Mouse (Mus musculus): Measurements from ENCODE around the gene Cdkn1a. TPM values are rescaled to one million over a fixed set of nuclear protein-coding genes. Genes with fewer than 3 reads are reported as not detected.
"Not testable (repeated sequence)": the region's sequence is repeated elsewhere in the genome, so short reads cannot be mapped to it uniquely, and the experiment has no call there.

Cdkn1a gene
- polyA plus RNA-seq, 1 experiment from 2014 or later, result 33.1 TPM

GRCm38 (mm10) chr17:29063121-29063987 lies 27.4 kb upstream of the Cdkn1a start:
- no peaks in the 10 kb centered on the region for H3K9me3 ChIP-seq
- 39% methylated on average over 8 of the region's 8 CpGs for WGBS
- peaks cover 43% of the 10 kb centered on the region for H3K4me1 ChIP-seq
- no peaks in the 10 kb centered on the region; the same call in 1 of the 2 replicates for H3K27me3 ChIP-seq (ENCODE audit: insufficient read depth, poor library complexity, severe bottlenecking)
- H3K36me3 ChIP-seq, result no peaks in the 10 kb centered on the region
- no peak overlapping the region for H3K4me3 ChIP-seq
- peak; percentile 56 for DNase-seq (ENCODE audit: low spot score)
- peak overlapping the region; percentile 80; the same call in 1 of the 2 replicates for H3K27ac ChIP-seq

- Histone ChIP-seq H3K9me3 (no peaks in the 10 kb centered on the region), H3K4me1 (peaks cover 43% of the 10 kb centered on the region), H3K4me3 (no peak overlapping the region), H3K27ac (peak overlapping the region; percentile 80; the same call in 1 of the 2 replicates), H3K27me3 (ENCODE audit: insufficient read depth, poor library complexity, severe bottlenecking) (no peaks in the 10 kb centered on the region; the same call in 1 of the 2 replicates), H3K36me3 (no peaks in the 10 kb centered on the region)
- WGBS, result 73% methylated on average over 2 of the region's 2 CpGs
- DNase-seq (ENCODE audit: low spot score), result no peak
Observed at GRCm38 (mm10) chr17:29063988-29064285, 26.8 kb upstream of the Cdkn1a start.

- WGBS, result 78% methylated on average over 21 of the region's 21 CpGs
- no peaks in the 10 kb centered on the region for H3K36me3 ChIP-seq
- DNase-seq (ENCODE audit: low spot score), result no peak
- no peak overlapping the region for H3K4me3 ChIP-seq
- no peak overlapping the region for H3K27ac ChIP-seq
- H3K27me3 ChIP-seq (ENCODE audit: insufficient read depth, poor library complexity, severe bottlenecking), result no peaks in the 10 kb centered on the region; the same call in 1 of the 2 replicates
- no peaks in the 10 kb centered on the region for H3K9me3 ChIP-seq
- H3K4me1 ChIP-seq, result peaks cover 43% of the 10 kb centered on the region
Observed at GRCm38 (mm10) chr17:29065245-29065940, 25.4 kb upstream of the Cdkn1a start.

GRCm38 (mm10) chr17:29065971-29066370 lies 24.8 kb upstream of the Cdkn1a start:
- Histone ChIP-seq H3K9me3 (no peaks in the 10 kb centered on the region), H3K36me3 (no peaks in the 10 kb centered on the region)
- 89% methylated on average over 3 of the region's 3 CpGs for WGBS

GRCm38 (mm10) chr17:29067416-29067815 lies 23.4 kb upstream of the Cdkn1a start:
- not testable (repeated sequence) for DNase-seq (ENCODE audit: low spot score); H3K27me3 ChIP-seq (ENCODE audit: insufficient read depth, poor library complexity, severe bottlenecking); H3K9me3 ChIP-seq; H3K27ac ChIP-seq; H3K36me3 ChIP-seq; H3K4me3 ChIP-seq
- WGBS, result 61% methylated on average over 3 of the region's 3 CpGs
- peaks cover 42% of the 10 kb centered on the region for H3K4me1 ChIP-seq

More at GRCm38 (mm10) chr17:29065971-29066370, 24.8 kb upstream of the Cdkn1a start:
- Histone ChIP-seq H3K27me3 (ENCODE audit: insufficient read depth, poor library complexity, severe bottlenecking) (no peaks in the 10 kb centered on the region; the same call in 1 of the 2 replicates), H3K4me3 (no peak overlapping the region), H3K4me1 (peaks cover 43% of the 10 kb centered on the region), H3K27ac (no peak overlapping the region)
- DNase-seq (ENCODE audit: low spot score), result no peak

GRCm38 (mm10) chr17:29067847-29068246 lies 22.9 kb upstream of the Cdkn1a start:
- peaks cover 42% of the 10 kb centered on the region for H3K4me1 ChIP-seq
- H3K36me3 ChIP-seq, result no peaks in the 10 kb centered on the region
- H3K4me3 ChIP-seq, result no peak overlapping the region
- H3K9me3 ChIP-seq, result no peaks in the 10 kb centered on the region
- no peaks in the 10 kb centered on the region; the same call in 1 of the 2 replicates for H3K27me3 ChIP-seq (ENCODE audit: insufficient read depth, poor library complexity, severe bottlenecking)
- DNase-seq (ENCODE audit: low spot score), result no peak
- H3K27ac ChIP-seq, result no peak overlapping the region
- 51% methylated on average over 5 of the region's 5 CpGs for WGBS

- Histone ChIP-seq H3K27me3 (ENCODE audit: insufficient read depth, poor library complexity, severe bottlenecking) (no peaks in the 10 kb centered on the region; the same call in 1 of the 2 replicates), H3K9me3 (no peaks in the 10 kb centered on the region), H3K36me3 (no peaks in the 10 kb centered on the region), H3K27ac (peak overlapping the region; percentile 75), H3K4me3 (no peak overlapping the region), H3K4me1 (peaks cover 38% of the 10 kb centered on the region)
- 56% methylated on average over 10 of the region's 10 CpGs for WGBS
- DNase-seq (ENCODE audit: low spot score), result no peak
Observed at GRCm38 (mm10) chr17:29069063-29069462, 21.7 kb upstream of the Cdkn1a start.

- H3K4me3 ChIP-seq, result no peak overlapping the region
- WGBS, result 78% methylated on average over 5 of the region's 5 CpGs
- H3K27me3 ChIP-seq (ENCODE audit: insufficient read depth, poor library complexity, severe bottlenecking), result no peaks in the 10 kb centered on the region
- peaks cover 40% of the 10 kb centered on the region for H3K4me1 ChIP-seq
- H3K9me3 ChIP-seq, result no peaks in the 10 kb centered on the region
- no peak overlapping the region for H3K27ac ChIP-seq
- no peaks in the 10 kb centered on the region for H3K36me3 ChIP-seq
- no peak for DNase-seq (ENCODE audit: low spot score)
Observed at GRCm38 (mm10) chr17:29071820-29072219, 19.0 kb upstream of the Cdkn1a start.

GRCm38 (mm10) chr17:29072701-29073307 lies 18.0 kb upstream of the Cdkn1a start:
- peak overlapping the region; percentile 78 for H3K27ac ChIP-seq

GRCm38 (mm10) chr17:29073313-29073712 lies 17.5 kb upstream of the Cdkn1a start:
- Histone ChIP-seq H3K27me3 (ENCODE audit: insufficient read depth, poor library complexity, severe bottlenecking) (no peaks in the 10 kb centered on the region), H3K27ac (peak overlapping the region; percentile 78), H3K4me1 (peaks cover 51% of the 10 kb centered on the region), H3K9me3 (no peaks in the 10 kb centered on the region), H3K36me3 (no peaks in the 10 kb centered on the region), H3K4me3 (peak overlapping the region; percentile 34; the same call in 1 of the 2 replicates)
- 49% methylated on average over 5 of the region's 5 CpGs for WGBS
- DNase-seq (ENCODE audit: low spot score), result no peak

More at GRCm38 (mm10) chr17:29072701-29073307, 18.0 kb upstream of the Cdkn1a start:
- Histone ChIP-seq H3K9me3 (no peaks in the 10 kb centered on the region), H3K27me3 (ENCODE audit: insufficient read depth, poor library complexity, severe bottlenecking) (no peaks in the 10 kb centered on the region), H3K36me3 (no peaks in the 10 kb centered on the region), H3K4me1 (peaks cover 46% of the 10 kb centered on the region), H3K4me3 (peak overlapping the region; percentile 34)
- DNase-seq (ENCODE audit: low spot score), result no peak
- 12% methylated on average over 11 of the region's 11 CpGs for WGBS

- Histone ChIP-seq H3K27ac (peak overlapping the region; percentile 78; the same call in 1 of the 2 replicates), H3K9me3 (no peaks in the 10 kb centered on the region), H3K4me3 (no peak overlapping the region), H3K27me3 (ENCODE audit: insufficient read depth, poor library complexity, severe bottlenecking) (no peaks in the 10 kb centered on the region), H3K36me3 (no peaks in the 10 kb centered on the region), H3K4me1 (peaks cover 51% of the 10 kb centered on the region)
- no peak for DNase-seq (ENCODE audit: low spot score)
- 63% methylated on average over 13 of the region's 13 CpGs for WGBS
Observed at GRCm38 (mm10) chr17:29074085-29074484, 16.7 kb upstream of the Cdkn1a start.

- H3K27ac ChIP-seq, result no peak overlapping the region
- no peak for DNase-seq (ENCODE audit: low spot score)
- peaks cover 10% of the 10 kb centered on the region for H3K27me3 ChIP-seq (ENCODE audit: insufficient read depth, poor library complexity, severe bottlenecking)
- no peak overlapping the region for H3K4me3 ChIP-seq
- no peaks in the 10 kb centered on the region for H3K9me3 ChIP-seq
- H3K4me1 ChIP-seq, result peaks cover 56% of the 10 kb centered on the region
- 93% methylated on average over 8 of the region's 8 CpGs for WGBS
- no peaks in the 10 kb centered on the region for H3K36me3 ChIP-seq
Observed at GRCm38 (mm10) chr17:29076235-29076634, 14.5 kb upstream of the Cdkn1a start.
